Mouse (Mus musculus): ENCODE results near the gene Fam189a1. TPM values are rescaled to one million over a fixed set of nuclear protein-coding genes. Genes with fewer than 3 reads are reported as not detected.
A peak's percentile ranks its signal among the peaks of the same experiment; 100 is the strongest.

Gene Fam189a1
- total RNA-seq, 4 experiments from 2014 or later, result 48.6 to 70.5 (median 61.7) TPM

- no peak for DNase-seq (ENCODE audit: low spot score in 2 of 2)
These were observed 109.7 kb downstream of the Fam189a1 start for GRCm38 (mm10) chr7:65046690-65047089.

GRCm38 (mm10) chr7:65044280-65044679, 112.1 kb downstream of the Fam189a1 start:
- DNase-seq (ENCODE audit: low spot score in 2 of 2), result no peak

- DNase-seq (ENCODE audit: low spot score in 2 of 2), result no peak
These were observed 115.3 kb downstream of the Fam189a1 start for GRCm38 (mm10) chr7:65041106-65041505.

- DNase-seq (ENCODE audit: low spot score in 2 of 2), result no peak
These were observed 124.6 kb downstream of the Fam189a1 start for GRCm38 (mm10) chr7:65031741-65032140.

- DNase-seq (ENCODE audit: low spot score in 2 of 2), result no peak
These were observed 125.2 kb downstream of the Fam189a1 start for GRCm38 (mm10) chr7:65031195-65031594.

GRCm38 (mm10) chr7:65029985-65030384, 126.4 kb downstream of the Fam189a1 start:
- DNase-seq (ENCODE audit: low spot score in 2 of 2), result no peak

GRCm38 (mm10) chr7:65021298-65021697, 135.1 kb downstream of the Fam189a1 start:
- no peak for DNase-seq (ENCODE audit: low spot score in 2 of 2)

- peak in 1 of 2 experiments; percentile 16 for DNase-seq (ENCODE audit: low spot score in 2 of 2)
These were observed 138.2 kb downstream of the Fam189a1 start for GRCm38 (mm10) chr7:65018036-65018679.

GRCm38 (mm10) chr7:65017348-65017747, 139.0 kb downstream of the Fam189a1 start:
- DNase-seq (ENCODE audit: low spot score in 2 of 2), result no peak

- no peak for DNase-seq (ENCODE audit: low spot score in 2 of 2)
These were observed 145.2 kb downstream of the Fam189a1 start for GRCm38 (mm10) chr7:65011133-65011532.

GRCm38 (mm10) chr7:65010275-65010674, 146.1 kb downstream of the Fam189a1 start:
- no peak for DNase-seq (ENCODE audit: low spot score in 2 of 2)

GRCm38 (mm10) chr7:65005731-65006130, 150.6 kb downstream of the Fam189a1 start:
- no peak for DNase-seq (ENCODE audit: low spot score in 2 of 2)

- DNase-seq (ENCODE audit: low spot score in 2 of 2), result no peak
These were observed 156.6 kb downstream of the Fam189a1 start for GRCm38 (mm10) chr7:64999718-65000214.

- no peak for DNase-seq (ENCODE audit: low spot score in 2 of 2)
These were observed 158.6 kb downstream of the Fam189a1 start for GRCm38 (mm10) chr7:64997743-64998142.

- no peak for DNase-seq (ENCODE audit: low spot score in 2 of 2)
These were observed 160.4 kb downstream of the Fam189a1 start for GRCm38 (mm10) chr7:64995946-64996444.

- DNase-seq (ENCODE audit: low spot score in 2 of 2), result no peak
These were observed 167.0 kb downstream of the Fam189a1 start for GRCm38 (mm10) chr7:64989406-64989805.

GRCm38 (mm10) chr7:64988015-64988414, 168.4 kb downstream of the Fam189a1 start:
- no peak for DNase-seq (ENCODE audit: low spot score in 2 of 2)

GRCm38 (mm10) chr7:64984468-64985120, 171.8 kb downstream of the Fam189a1 start:
- DNase-seq (ENCODE audit: low spot score in 2 of 2), result peak; percentile 62 to 64

GRCm38 (mm10) chr7:64981511-64982235, 174.7 kb downstream of the Fam189a1 start:
- no peak for DNase-seq (ENCODE audit: low spot score in 2 of 2)

- DNase-seq (ENCODE audit: low spot score in 2 of 2), result no peak
These were observed 182.6 kb downstream of the Fam189a1 start for GRCm38 (mm10) chr7:64973590-64974262.

GRCm38 (mm10) chr7:64962128-64962527, 194.2 kb downstream of the Fam189a1 start:
- DNase-seq (ENCODE audit: low spot score in 2 of 2), result no peak
